Mouse (Mus musculus) CD4-positive helper T cell, adult 2 months (primary cell): ENCODE measurements at regions not wholly inside any gene's neighbourhood (a gene's known extent, or its start where the extent isn't known, plus 50 kb on each side); places are given as distances from the start of the nearest gene placed in this dataset.
A peak's percentile ranks its signal among the peaks of the same experiment; 100 is the strongest.

Experiments
- DNase-seq: peaks from one replicate; pipeline ENCODE4 v3.0.0-alpha.2; 2012; ENCODE audit warnings: low read depth, missing footprints, low spot score

GRCm38 (mm10) chr11:117538732-117539131 is 54.6 kb downstream of the Gm11733 start:
- no peak for DNase-seq

GRCm38 (mm10) chr11:117540609-117541008 is 56.4 kb downstream of the Gm11733 start:
- no peak for DNase-seq

- DNase-seq: no peak
These were observed 57.2 kb downstream of the Gm11733 start for GRCm38 (mm10) chr11:117541205-117541884.

- DNase-seq: no peak
These were observed 59.0 kb downstream of the Gm11733 start for GRCm38 (mm10) chr11:117543191-117543590.

GRCm38 (mm10) chr11:117544507-117544906 is 60.3 kb downstream of the Gm11733 start:
- no peak for DNase-seq

GRCm38 (mm10) chr11:117544926-117545325 is 60.8 kb downstream of the Gm11733 start:
- DNase-seq: no peak

GRCm38 (mm10) chr11:117551926-117552325 is 67.8 kb downstream of the Gm11733 start:
- DNase-seq: no peak

- no peak for DNase-seq
These were observed 68.3 kb downstream of the Gm11733 start for GRCm38 (mm10) chr11:117552430-117552969.

- DNase-seq: no peak
These were observed 69.9 kb downstream of the Gm11733 start for GRCm38 (mm10) chr11:117554111-117554510.

- DNase-seq: no peak
These were observed 73.6 kb downstream of the Gm11733 start for GRCm38 (mm10) chr11:117557474-117558381.

- DNase-seq: no peak
These were observed 75.7 kb downstream of the Gm11733 start for GRCm38 (mm10) chr11:117559839-117560238.

- no peak for DNase-seq
These were observed 83.9 kb downstream of the Gm11733 start for GRCm38 (mm10) chr11:117567961-117568605.

GRCm38 (mm10) chr11:117568606-117568991 is 84.4 kb downstream of the Gm11733 start:
- DNase-seq: no peak

- DNase-seq: peak; percentile 19
These were observed 84.5 kb upstream of the Tnrc6c start for GRCm38 (mm10) chr11:117569566-117570101.

GRCm38 (mm10) chr11:117571858-117572257 is 82.2 kb upstream of the Tnrc6c start:
- DNase-seq: no peak

- no peak for DNase-seq
These were observed 79.4 kb upstream of the Tnrc6c start for GRCm38 (mm10) chr11:117574721-117575120.

- DNase-seq: no peak
These were observed 75.0 kb upstream of the Tnrc6c start for GRCm38 (mm10) chr11:117579121-117579520.

GRCm38 (mm10) chr11:117579720-117580119 is 74.4 kb upstream of the Tnrc6c start:
- DNase-seq: no peak

- DNase-seq: no peak
These were observed 70.6 kb upstream of the Tnrc6c start for GRCm38 (mm10) chr11:117583478-117583877.

- no peak for DNase-seq
These were observed 68.5 kb upstream of the Tnrc6c start for GRCm38 (mm10) chr11:117585556-117585955.

GRCm38 (mm10) chr11:117586063-117586462 is 68.0 kb upstream of the Tnrc6c start:
- no peak for DNase-seq
